Mouse (Mus musculus): Measurements from ENCODE around the gene Atp2a1.

- TF ChIP-seq POLR2A (IDR thresholded peaks at IDR 0.05; ENCODE audit: low read depth, low read length) (no peak), CTCF (IDR thresholded peaks at IDR 0.05; ENCODE audit: borderline replicate concordance, insufficient read depth, low read length) (no peak)
These were observed 14.4 kb downstream of the Atp2a1 start for GRCm38 (mm10) chr7:126448481-126448880.
